Mouse (Mus musculus) embryonic fibroblast, embryonic 13.5 days (primary cell): ENCODE results near the gene Rnf41.

Experiments used
- CTCF ChIP-seq: IDR thresholded peaks from 2 replicates; pipeline ENCODE4 v1.5.1; 2011; ENCODE audit warnings: mild to moderate bottlenecking, control low read depth, low read length, moderate library complexity, borderline replicate concordance; ENCODE audit not compliant: insufficient read depth
- POLR2A ChIP-seq: IDR thresholded peaks from 2 replicates; pipeline ENCODE4 v1.6.1; 2011; ENCODE audit warnings: low read depth, mild to moderate bottlenecking, control low read depth, low read length, moderate library complexity

DNA sequence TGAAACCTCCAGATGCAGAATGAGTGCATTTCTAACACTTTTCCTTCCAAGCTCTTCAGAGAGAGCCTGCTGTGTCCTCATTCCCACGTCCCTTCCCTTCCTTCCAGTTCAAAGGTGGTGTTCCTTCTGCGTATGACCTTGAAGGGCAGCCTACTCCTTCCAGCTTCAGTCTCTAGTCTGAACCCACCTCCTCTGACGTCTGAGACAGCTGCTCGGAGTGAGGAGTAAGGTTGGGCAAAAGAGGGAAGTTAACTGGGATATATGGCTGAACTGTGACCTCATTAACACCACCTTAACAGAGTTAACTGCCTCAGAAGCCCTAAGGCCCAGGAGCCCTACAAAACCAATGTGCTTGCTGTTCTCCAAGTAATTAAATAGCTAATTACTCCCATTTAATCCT lies 40.9 kb upstream of the Rnf41 start:
- TF ChIP-seq CTCF (no peak), POLR2A (no peak)
